Mouse (Mus musculus): ENCODE measurements around the gene Hist2h2be. TPM values are rescaled to one million over a fixed set of nuclear protein-coding genes. Genes with fewer than 3 reads are reported as not detected.
"Not testable (repeated sequence)": the region's sequence is repeated elsewhere in the genome, so short reads cannot be mapped to it uniquely, and the experiment has no call there.

Hist2h2be gene
- total and polyA plus RNA-seq, 3 experiments = 0.33 to 2.7 (median 2.5) TPM

DNA sequence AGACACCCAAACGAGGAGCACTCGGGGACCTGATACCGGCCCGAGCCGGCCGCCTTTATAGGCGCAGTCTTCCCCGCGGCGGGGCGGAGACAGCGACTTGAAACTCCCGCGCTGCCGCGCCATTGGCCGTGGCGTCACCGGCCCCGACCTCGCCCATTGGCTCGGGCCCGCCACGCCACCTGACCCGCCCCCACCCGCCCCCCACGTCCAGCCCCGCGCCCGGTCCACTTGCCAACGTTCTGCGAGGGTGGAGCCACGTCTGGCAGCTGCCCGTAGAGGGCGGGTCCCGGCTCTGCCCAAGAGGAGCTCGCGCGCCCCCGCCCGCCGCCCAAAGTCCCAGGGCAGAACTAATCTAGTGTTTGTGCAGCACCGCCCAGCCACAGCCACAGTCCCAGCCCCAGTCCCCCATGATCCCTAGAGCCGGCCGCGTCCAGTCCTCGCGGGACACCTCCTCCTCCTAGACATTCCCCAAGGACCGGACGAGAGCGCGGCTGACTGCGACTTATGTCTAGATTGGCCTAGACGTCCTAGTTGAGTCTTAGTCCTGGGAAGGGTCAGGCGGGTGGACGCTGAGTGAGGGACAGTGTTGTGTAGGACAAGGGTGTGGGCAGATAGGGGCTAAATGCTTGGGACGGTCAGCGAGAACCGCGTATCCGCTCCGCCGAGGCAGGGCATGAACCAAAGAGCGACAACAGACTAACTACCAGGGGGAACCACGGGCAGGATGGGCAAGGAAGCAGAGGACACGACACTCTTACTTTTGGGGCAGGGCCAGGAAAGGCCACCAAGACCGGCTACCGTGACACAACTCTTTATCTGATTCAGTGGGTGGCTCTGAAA is 18.3 kb downstream of the Hist2h2be start, which contains the start of gene Hist2h3c2:
TSS of gene Hist2h3c2 (minus strand) at position 174 of the 840 bp plus-strand sequence.
- not testable (repeated sequence) for DNase-seq (ENCODE audit: low spot score); H3K9me3 ChIP-seq (replicated peaks); H3K36me3 ChIP-seq (replicated peaks); H3K27me3 ChIP-seq (ENCODE audit: insufficient read depth, low read length)
- ATAC-seq (ENCODE audit: extremely low read depth, insufficient number of reproducible peaks, low FRiP score, poor library complexity, severe bottlenecking) = peak; percentile 77
- peak; percentile 81; the same call in 1 of the 2 replicates for TF ChIP-seq POLR2AphosphoS5 (IDR thresholded peaks at IDR 0.05; ENCODE audit: insufficient replicate concordance, low read depth, low read length)
- Histone ChIP-seq H3K4me3 (ENCODE audit: low read depth, low read length) (peak within 1 kb of the TSS; percentile 67), H3K4me1 (ENCODE audit: insufficient read depth, low read depth, low read length) (peaks cover 29% of the 10 kb centered on the region)

DNA sequence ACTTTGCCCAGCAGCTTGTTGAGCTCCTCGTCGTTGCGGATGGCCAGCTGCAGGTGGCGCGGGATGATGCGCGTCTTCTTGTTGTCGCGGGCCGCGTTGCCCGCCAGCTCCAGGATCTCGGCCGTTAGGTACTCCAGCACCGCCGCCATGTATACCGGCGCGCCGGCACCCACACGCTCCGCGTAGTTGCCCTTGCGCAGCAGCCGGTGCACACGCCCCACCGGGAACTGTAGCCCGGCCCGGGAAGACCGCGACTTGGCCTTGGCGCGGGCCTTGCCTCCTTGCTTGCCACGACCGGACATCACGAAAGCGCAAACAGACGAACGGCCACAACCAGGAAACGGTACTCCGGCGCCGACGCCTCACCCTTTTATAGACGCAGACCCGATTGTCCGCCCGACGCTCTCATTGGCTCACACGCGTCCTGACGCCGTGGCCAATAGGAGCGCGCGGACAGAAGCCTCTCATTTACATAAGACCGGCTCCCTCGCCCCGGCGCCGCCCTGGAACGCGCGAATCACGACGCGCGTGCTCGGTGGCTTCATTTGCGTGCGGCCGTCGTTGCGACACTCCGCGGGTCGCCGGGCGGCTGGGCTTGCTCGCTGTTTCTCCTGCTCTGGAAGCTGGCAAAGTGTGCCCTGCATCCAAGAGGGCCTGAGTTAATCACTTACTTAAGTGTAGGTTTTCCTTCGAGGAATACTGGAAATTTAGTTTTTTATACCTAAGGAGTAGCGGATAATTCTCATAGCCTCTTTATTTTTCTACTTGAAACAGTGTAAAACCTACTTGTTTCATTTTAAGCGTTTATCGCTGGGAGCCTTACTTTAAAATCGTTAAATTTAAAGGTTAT is 19.3 kb downstream of the Hist2h2be start, which contains the start of gene Hist2h2aa2:
TSS of gene Hist2h2aa2 (minus strand) at position 328 of the 850 bp plus-strand sequence.
- Histone ChIP-seq H3K4me1 (ENCODE audit: insufficient read depth, low read depth, low read length) (peaks cover 38% of the 10 kb centered on the region), H3K4me3 (ENCODE audit: low read depth, low read length) (peak within 1 kb of the TSS; percentile 67)
- not testable (repeated sequence) for H3K9me3 ChIP-seq (replicated peaks); DNase-seq (ENCODE audit: low spot score); H3K36me3 ChIP-seq (replicated peaks); H3K27me3 ChIP-seq (ENCODE audit: insufficient read depth, low read length)
- peak; percentile 74 for ATAC-seq (ENCODE audit: extremely low read depth, insufficient number of reproducible peaks, low FRiP score, poor library complexity, severe bottlenecking)

DNA sequence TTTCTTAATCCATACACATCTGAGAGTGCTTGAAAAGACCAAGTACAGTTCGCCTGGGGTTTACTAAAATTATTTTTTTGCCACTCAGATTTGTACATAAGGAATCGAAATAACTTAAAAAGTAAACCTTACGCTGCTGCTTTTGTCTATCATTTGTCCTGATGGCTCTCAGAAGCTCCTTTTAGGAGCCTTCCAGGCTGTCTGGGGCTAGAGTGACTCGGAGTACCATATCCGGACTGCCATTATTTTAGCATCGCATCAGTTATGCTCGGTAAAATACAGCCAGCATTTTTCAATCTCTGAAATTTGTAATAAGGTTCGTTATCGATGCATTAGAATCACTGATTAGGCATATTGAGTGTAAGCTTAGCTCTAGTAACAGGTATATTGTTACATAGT is 19.9 kb downstream of the Hist2h2be start:
- peaks cover 38% of the 10 kb centered on the region for H3K4me1 ChIP-seq (ENCODE audit: insufficient read depth, low read depth, low read length)
- H3K27me3 ChIP-seq (ENCODE audit: insufficient read depth, low read length) = no peaks in the 10 kb centered on the region
- H3K9me3 ChIP-seq (replicated peaks) = no peaks in the 10 kb centered on the region
- DNase-seq (ENCODE audit: low spot score) = no peak
- no peak overlapping the region for H3K4me3 ChIP-seq (ENCODE audit: low read depth, low read length)
- no peak for TF ChIP-seq POLR2AphosphoS5 (IDR thresholded peaks at IDR 0.05; ENCODE audit: insufficient replicate concordance, low read depth, low read length)
- no peak for TF ChIP-seq CTCF (IDR thresholded peaks at IDR 0.05; ENCODE audit: low read depth, low read length)
- TF ChIP-seq GATA2 (IDR thresholded peaks at IDR 0.05; ENCODE audit: borderline replicate concordance, low read depth, low read length) = no peak
- no peak for TF ChIP-seq GATA1 (IDR thresholded peaks at IDR 0.05; ENCODE audit: borderline replicate concordance, low read length)
- TF ChIP-seq TAL1 (conservative IDR thresholded peaks at IDR 0.05; ENCODE audit: low read depth, low read length) = no peak
- no peaks in the 10 kb centered on the region for H3K36me3 ChIP-seq (replicated peaks)
- ATAC-seq (ENCODE audit: extremely low read depth, insufficient number of reproducible peaks, low FRiP score, poor library complexity, severe bottlenecking) = no peak

DNA sequence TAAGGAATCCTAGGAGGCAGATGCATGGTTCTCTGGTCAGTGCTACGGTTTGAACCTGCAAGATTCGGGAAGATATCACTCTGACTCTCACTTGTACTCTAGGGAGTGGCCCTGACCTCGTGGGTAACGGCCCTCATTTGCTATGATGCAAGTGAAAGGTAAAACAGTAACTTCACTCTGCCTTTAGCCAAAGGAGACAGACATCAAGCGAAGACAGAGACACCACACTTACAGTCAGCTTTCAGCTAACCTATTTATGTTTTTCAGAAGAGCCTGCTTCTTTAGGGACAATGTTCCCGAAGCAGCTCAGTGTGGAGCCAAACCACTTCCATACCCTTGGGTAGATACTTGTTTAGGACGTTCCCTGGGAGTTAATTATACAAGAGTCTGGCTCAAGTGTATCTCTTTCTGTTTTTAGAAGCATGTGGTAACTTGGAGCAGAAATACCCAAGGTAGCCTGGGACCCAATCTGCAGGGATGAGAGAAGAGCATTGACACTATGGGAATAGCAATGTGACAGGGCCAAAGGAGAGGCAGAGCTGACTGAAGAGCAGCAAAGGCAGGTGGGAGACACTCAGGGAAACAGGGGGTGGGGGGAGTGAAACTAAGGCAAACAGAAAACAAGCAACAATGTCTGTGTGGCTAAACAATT is 23.1 kb downstream of the Hist2h2be start:
- Histone ChIP-seq H3K4me3 (ENCODE audit: low read depth, low read length) (no peak overlapping the region; the same call in 1 of the 2 replicates), H3K36me3 (replicated peaks) (no peaks in the 10 kb centered on the region), H3K9me3 (replicated peaks) (no peaks in the 10 kb centered on the region), H3K4me1 (ENCODE audit: insufficient read depth, low read depth, low read length) (peaks cover 31% of the 10 kb centered on the region), H3K27me3 (ENCODE audit: insufficient read depth, low read length) (no peaks in the 10 kb centered on the region)
- no peak for DNase-seq (ENCODE audit: low spot score)
- TF ChIP-seq POLR2AphosphoS5 (IDR thresholded peaks at IDR 0.05; ENCODE audit: insufficient replicate concordance, low read depth, low read length) (no peak), CTCF (IDR thresholded peaks at IDR 0.05; ENCODE audit: low read depth, low read length) (no peak), TAL1 (conservative IDR thresholded peaks at IDR 0.05; ENCODE audit: low read depth, low read length) (no peak), GATA2 (IDR thresholded peaks at IDR 0.05; ENCODE audit: borderline replicate concordance, low read depth, low read length) (no peak), GATA1 (IDR thresholded peaks at IDR 0.05; ENCODE audit: borderline replicate concordance, low read length) (no peak)
- ATAC-seq (ENCODE audit: extremely low read depth, insufficient number of reproducible peaks, low FRiP score, poor library complexity, severe bottlenecking) = no peak

DNA sequence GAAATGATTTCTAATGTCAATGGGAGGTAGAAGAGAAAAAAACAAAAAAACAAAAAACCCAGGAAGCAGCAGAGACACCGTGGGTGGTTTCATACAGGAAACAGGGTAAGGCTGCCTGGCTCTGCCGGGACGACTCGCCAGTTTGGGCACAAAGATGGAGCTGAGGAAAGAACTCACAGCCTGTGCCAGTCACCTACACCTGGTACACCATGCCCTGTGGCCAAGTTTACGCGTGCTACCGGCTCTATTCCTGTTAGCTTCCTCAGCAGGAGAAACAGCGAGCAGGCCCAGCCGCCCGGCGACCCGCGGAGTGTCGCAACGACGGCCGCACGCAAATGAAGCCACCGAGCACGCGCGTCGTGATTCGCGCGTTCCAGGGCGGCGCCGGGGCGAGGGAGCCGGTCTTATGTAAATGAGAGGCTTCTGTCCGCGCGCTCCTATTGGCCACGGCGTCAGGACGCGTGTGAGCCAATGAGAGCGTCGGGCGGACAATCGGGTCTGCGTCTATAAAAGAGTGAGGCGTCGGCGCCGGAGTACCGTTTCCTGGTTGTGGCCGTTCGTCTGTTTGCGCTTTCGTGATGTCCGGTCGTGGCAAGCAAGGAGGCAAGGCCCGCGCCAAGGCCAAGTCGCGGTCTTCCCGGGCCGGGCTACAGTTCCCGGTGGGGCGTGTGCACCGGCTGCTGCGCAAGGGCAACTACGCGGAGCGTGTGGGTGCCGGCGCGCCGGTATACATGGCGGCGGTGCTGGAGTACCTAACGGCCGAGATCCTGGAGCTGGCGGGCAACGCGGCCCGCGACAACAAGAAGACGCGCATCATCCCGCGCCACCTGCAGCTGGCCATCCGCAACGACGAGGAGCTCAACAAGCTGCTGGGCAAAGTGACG is 24.3 kb downstream of the Hist2h2be start, which contains the start of gene Hist2h2aa1:
TSS of gene Hist2h2aa1 (plus strand) at position 495 of the 884 bp plus-strand sequence.
- not testable (repeated sequence) for H3K27me3 ChIP-seq (ENCODE audit: insufficient read depth, low read length); DNase-seq (ENCODE audit: low spot score); H3K36me3 ChIP-seq (replicated peaks); H3K9me3 ChIP-seq (replicated peaks)
- peak within 1 kb of the TSS; percentile 70 for H3K4me3 ChIP-seq (ENCODE audit: low read depth, low read length)
- peaks cover 35% of the 10 kb centered on the region for H3K4me1 ChIP-seq (ENCODE audit: insufficient read depth, low read depth, low read length)
- ATAC-seq (ENCODE audit: extremely low read depth, insufficient number of reproducible peaks, low FRiP score, poor library complexity, severe bottlenecking) = peak; percentile 66

DNA sequence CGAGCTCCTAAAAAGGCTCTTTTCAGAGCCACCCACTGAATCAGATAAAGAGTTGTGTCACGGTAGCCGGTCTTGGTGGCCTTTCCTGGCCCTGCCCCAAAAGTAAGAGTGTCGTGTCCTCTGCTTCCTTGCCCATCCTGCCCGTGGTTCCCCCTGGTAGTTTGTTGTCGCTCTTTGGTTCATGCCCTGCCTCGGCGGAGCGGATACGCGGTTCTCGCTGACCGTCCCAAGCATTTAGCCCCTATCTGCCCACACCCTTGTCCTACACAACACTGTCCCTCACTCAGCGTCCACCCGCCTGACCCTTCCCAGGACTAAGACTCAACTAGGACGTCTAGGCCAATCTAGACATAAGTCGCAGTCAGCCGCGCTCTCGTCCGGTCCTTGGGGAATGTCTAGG is 25.1 kb downstream of the Hist2h2be start:
- H3K4me1 ChIP-seq (ENCODE audit: insufficient read depth, low read depth, low read length) = peaks cover 43% of the 10 kb centered on the region
- H3K4me3 ChIP-seq (ENCODE audit: low read depth, low read length); H3K36me3 ChIP-seq (replicated peaks); DNase-seq (ENCODE audit: low spot score); ATAC-seq (ENCODE audit: extremely low read depth, insufficient number of reproducible peaks, low FRiP score, poor library complexity, severe bottlenecking); H3K9me3 ChIP-seq (replicated peaks); H3K27me3 ChIP-seq (ENCODE audit: insufficient read depth, low read length): not testable (repeated sequence)

DNA sequence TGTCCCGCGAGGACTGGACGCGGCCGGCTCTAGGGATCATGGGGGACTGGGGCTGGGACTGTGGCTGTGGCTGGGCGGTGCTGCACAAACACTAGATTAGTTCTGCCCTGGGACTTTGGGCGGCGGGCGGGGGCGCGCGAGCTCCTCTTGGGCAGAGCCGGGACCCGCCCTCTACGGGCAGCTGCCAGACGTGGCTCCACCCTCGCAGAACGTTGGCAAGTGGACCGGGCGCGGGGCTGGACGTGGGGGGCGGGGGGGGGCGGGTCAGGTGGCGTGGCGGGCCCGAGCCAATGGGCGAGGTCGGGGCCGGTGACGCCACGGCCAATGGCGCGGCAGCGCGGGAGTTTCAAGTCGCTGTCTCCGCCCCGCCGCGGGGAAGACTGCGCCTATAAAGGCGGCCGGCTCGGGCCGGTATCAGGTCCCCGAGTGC is 25.5 kb downstream of the Hist2h2be start, which contains the start of gene Hist2h3c1:
TSS of gene Hist2h3c1 (plus strand) at position 259 of the 430 bp plus-strand sequence.
- not testable (repeated sequence) for H3K27me3 ChIP-seq (ENCODE audit: insufficient read depth, low read length)

More for the DNA sequence above, 25.5 kb downstream of the Hist2h2be start, which contains the start of gene Hist2h3c1:
- H3K9me3 ChIP-seq (replicated peaks); H3K36me3 ChIP-seq (replicated peaks); DNase-seq (ENCODE audit: low spot score): not testable (repeated sequence)
- peaks cover 45% of the 10 kb centered on the region for H3K4me1 ChIP-seq (ENCODE audit: insufficient read depth, low read depth, low read length)
- ATAC-seq (ENCODE audit: extremely low read depth, insufficient number of reproducible peaks, low FRiP score, poor library complexity, severe bottlenecking) = peak; percentile 77
- peak within 1 kb of the TSS; percentile 56 for H3K4me3 ChIP-seq (ENCODE audit: low read depth, low read length)

Data from G1E (cell line).